Mouse (Mus musculus) liver, embryonic 14.5 days (tissue): ENCODE results near the gene Vwa1. TPM values are rescaled to one million over a fixed set of nuclear protein-coding genes. Genes with fewer than 3 reads are reported as not detected.

Source experiments
- ATAC-seq: fragments of 200-750 bp; cut with Nextera tagmentation; 2 replicates; pipeline ENCODE4 v1.8.0; 2017; ENCODE audit warnings: moderate number of reproducible peaks, mild to moderate bottlenecking, moderate library complexity; ENCODE audit not compliant: insufficient read depth
- DNase-seq, 3 experiments: peaks; one replicate each; pipeline ENCODE4 v3.0.0-alpha.2; 2012 to 2013; ENCODE audit warnings: low read depth in 3 of 3, low spot score in 3 of 3
- H3K27ac ChIP-seq: fragments of 300-500 bp; sonication (generic); 2 replicates; pipeline ENCODE4 v1.5.1; 2014; ENCODE audit warnings: moderate library complexity, mild to moderate bottlenecking, control low read depth, inconsistent platforms
- H3K27me3 ChIP-seq: fragments of 300-500 bp; sonication (generic); 2 replicates; pipeline ENCODE4 v1.6.1; 2014; ENCODE audit warnings: mild to moderate bottlenecking, low read length, moderate library complexity; ENCODE audit not compliant: control insufficient read depth, insufficient read depth
- H3K36me3 ChIP-seq: fragments of 300-500 bp; sonication (generic); replicated peaks from 2 replicates; pipeline ENCODE4 v1.6.1; 2014; ENCODE audit warnings: low read depth; ENCODE audit not compliant: control insufficient read depth, insufficient read depth
- H3K4me1 ChIP-seq, 2 experiments: fragments of 200-500 bp in 1 of 2; fragments of 300-500 bp in 1 of 2; sonication (generic) in 1 of 2; replicated peaks; 2 replicates each; pipeline ENCODE4 v1.6.1; 2012 to 2014; ENCODE audit warnings: antibody characterized with exemption in 1 of 2, inconsistent platforms in 1 of 2, low read length in 1 of 2; ENCODE audit not compliant: control insufficient read depth in 2 of 2, insufficient read depth in 2 of 2
- H3K4me2 ChIP-seq: fragments of 300-500 bp; sonication (generic); 2 replicates; pipeline ENCODE4 v1.6.1; 2014; ENCODE audit warnings: low read depth, mild to moderate bottlenecking, control low read depth, moderate library complexity
- H3K4me3 ChIP-seq, 2 experiments: fragments of 200-500 bp in 1 of 2; fragments of 300-500 bp in 1 of 2; sonication (generic) in 1 of 2; 2 replicates each; pipeline ENCODE4 v1.5.1; 2012 to 2014; ENCODE audit warnings: low read depth in 2 of 2, low read length in 2 of 2, mild to moderate bottlenecking in 2 of 2, control low read depth in 1 of 2, inconsistent platforms in 1 of 2, moderate library complexity in 1 of 2; ENCODE audit not compliant: insufficient read depth in 1 of 2
- H3K9ac ChIP-seq: fragments of 300-500 bp; sonication (generic); replicated peaks from 2 replicates; pipeline ENCODE4 v1.6.1; 2014; ENCODE audit warnings: mild to moderate bottlenecking, control low read depth, moderate library complexity
- H3K9me3 ChIP-seq: fragments of 300-500 bp; sonication (generic); 2 replicates; pipeline ENCODE4 v1.6.1; 2016; ENCODE audit warnings: low read length, mixed read lengths; ENCODE audit not compliant: control insufficient read depth
- CTCF ChIP-seq: IDR thresholded peaks from 2 replicates; pipeline ENCODE4 v1.5.1; 2016; ENCODE audit warnings: antibody characterized with exemption, low read depth, control low read depth
- EP300 ChIP-seq: IDR thresholded peaks from 2 replicates; pipeline ENCODE4 v1.6.1; 2016; ENCODE audit warnings: antibody characterized with exemption, low read depth
- WGBS: fragments of 180-500 bp; shearing (Covaris S2); extraction: QIAGEN DNeasy Blood & Tissue Kit; methylation state at CpG from one replicate; pipeline ENCODE4 v1.1.7; 2014; ENCODE audit not compliant: insufficient replicate concordance; 5-methylcytosine and 5-hydroxymethylcytosine counted together
- polyA plus RNA-seq, 2 experiments: library from polyadenylated mRNA; depleted of rRNA in 1 of 2; stranded (reverse) in 1 of 2; unstranded in 1 of 2; fragments of >200 nt; fragmentation: Nextera tagmentation in 1 of 2; extraction: Ambion mirVana in 1 of 2; gene quantifications; 2 replicates each; pipeline versions ENCODE4 v1.2.1 to v1.2.3; 2012 to 2014

Gene Vwa1
- polyA plus RNA-seq, 2 experiments: 0.15 to 0.19 TPM

- no peaks in the 10 kb centered on the region for H3K9me3 ChIP-seq
- H3K4me1 ChIP-seq: peaks cover 6 to 20% of the 10 kb centered on the region in 2 experiments
- no peak overlapping the region; the same call in 1 of the 2 replicates for H3K9ac ChIP-seq
- no peak overlapping the region for H3K27ac ChIP-seq
- no peak overlapping the region for H3K4me3 ChIP-seq
- peaks cover 3% of the 10 kb centered on the region; the same call in 1 of the 2 replicates for H3K27me3 ChIP-seq
- no peaks in the 10 kb centered on the region for H3K36me3 ChIP-seq
- 0 out of 2 replicates have a peak overlapping the region, but pooled peaks have one; percentile 8 for H3K4me2 ChIP-seq
- TF ChIP-seq EP300 (no peak), CTCF (no peak)
- WGBS: 38% methylated on average over 3 of the region's 3 CpGs
- DNase-seq (no peak), ATAC-seq (peak; percentile 38; the same call in 1 of the 2 replicates)
Observed at GRCm38 (mm10) chr4:155788300-155788699, 13.8 kb upstream of the Vwa1 start.

GRCm38 (mm10) chr4:155785819-155786218, 11.3 kb upstream of the Vwa1 start, which contains the start of gene Tmem88b:
Tmem88b (minus strand) TSS chr4:155785874.
- TF ChIP-seq CTCF (peak; percentile 42; the same call in 1 of the 2 replicates), EP300 (no peak)
- 41% methylated on average over 5 of the region's 5 CpGs for WGBS
- peak within 1 kb of the TSS; percentile 79 for H3K4me2 ChIP-seq
- DNase-seq: no peak
- no peak for ATAC-seq
- H3K9me3 ChIP-seq: no peaks in the 10 kb centered on the region
- H3K27ac ChIP-seq: no peak within 1 kb of the TSS
- no peak within 1 kb of the TSS for H3K9ac ChIP-seq
- H3K36me3 ChIP-seq: no peaks in the 10 kb centered on the region
- peaks cover 6 to 20% of the 10 kb centered on the region in 2 experiments for H3K4me1 ChIP-seq
- H3K4me3 ChIP-seq: no peak within 1 kb of the TSS; a peak in 1 of 4 replicates
- H3K27me3 ChIP-seq: peaks cover 9% of the 10 kb centered on the region

- Histone ChIP-seq H3K4me3 (no peak overlapping the region), H3K9me3 (no peaks in the 10 kb centered on the region), H3K9ac (no peak overlapping the region), H3K4me1 (peaks cover 6 to 15% of the 10 kb centered on the region in 2 experiments), H3K36me3 (no peaks in the 10 kb centered on the region), H3K27ac (no peak overlapping the region), H3K4me2 (no peak overlapping the region), H3K27me3 (peaks cover 9% of the 10 kb centered on the region)
- TF ChIP-seq CTCF (no peak), EP300 (no peak)
- 74% methylated on average over 10 of the region's 10 CpGs for WGBS
- DNase-seq: no peak
- ATAC-seq: no peak
Observed at GRCm38 (mm10) chr4:155785246-155785645, 10.7 kb upstream of the Vwa1 start.

- Histone ChIP-seq H3K4me2 (peak overlapping the region; percentile 79), H3K4me1 (peaks cover 6 to 14% of the 10 kb centered on the region in 2 experiments)
Observed at GRCm38 (mm10) chr4:155784081-155784701, 9.7 kb upstream of the Vwa1 start.

GRCm38 (mm10) chr4:155783486-155784080, 9.1 kb upstream of the Vwa1 start:
- TF ChIP-seq CTCF: no peak
- TF ChIP-seq EP300: no peak
- Histone ChIP-seq H3K9ac (peak overlapping the region; percentile 76), H3K27me3 (peaks cover 9% of the 10 kb centered on the region), H3K9me3 (no peaks in the 10 kb centered on the region), H3K4me1 (peaks cover 3 to 9% of the 10 kb centered on the region in 2 experiments), H3K4me2 (peak overlapping the region; percentile 79), H3K4me3 (peak overlapping the region; percentile 59 to 65), H3K36me3 (no peaks in the 10 kb centered on the region), H3K27ac (no peak overlapping the region)
- WGBS: 39% methylated on average over 16 of the region's 16 CpGs
- DNase-seq (no peak), ATAC-seq (no peak)

More at GRCm38 (mm10) chr4:155784081-155784701, 9.7 kb upstream of the Vwa1 start:
- Histone ChIP-seq H3K27ac (no peak overlapping the region), H3K36me3 (no peaks in the 10 kb centered on the region), H3K4me3 (peak overlapping the region; percentile 59 to 65), H3K9ac (peak overlapping the region; percentile 76), H3K9me3 (no peaks in the 10 kb centered on the region), H3K27me3 (peaks cover 9% of the 10 kb centered on the region)
- DNase-seq (no peak), ATAC-seq (peak; percentile 74)
- WGBS: under 1% methylated on average over 52 of the region's 52 CpGs
- TF ChIP-seq CTCF (peak; percentile 72), EP300 (no peak)
